Mouse (Mus musculus) cerebellum, adult 2 months (tissue): ENCODE data around the gene Cd79b. TPM values are rescaled to one million over a fixed set of nuclear protein-coding genes. Genes with fewer than 3 reads are reported as not detected.
A peak's percentile ranks its signal among the peaks of the same experiment; 100 is the strongest.
"Not testable (repeated sequence)": the region's sequence is repeated elsewhere in the genome, so short reads cannot be mapped to it uniquely, and the experiment has no call there.

ENCODE experiments used
- DNase-seq, 2 experiments: peaks; one replicate each; pipeline ENCODE4 v3.0.0; 2021
- H3K27ac ChIP-seq: fragments of 200-500 bp; 2 replicates; pipeline ENCODE4 v1.5.1; 2012; ENCODE audit warnings: low read length, control low read depth, inconsistent platforms; ENCODE audit not compliant: insufficient read depth
- H3K27me3 ChIP-seq: fragments of 200-500 bp; 2 replicates; pipeline ENCODE4 v1.6.1; 2012; ENCODE audit warnings: inconsistent platforms, mild to moderate bottlenecking, low read length, moderate library complexity; ENCODE audit not compliant: control insufficient read depth, insufficient read depth
- H3K4me1 ChIP-seq: fragments of 200-500 bp; 2 replicates; pipeline ENCODE4 v1.6.1; 2011; ENCODE audit warnings: low read length; ENCODE audit not compliant: control insufficient read depth, insufficient read depth
- H3K4me3 ChIP-seq: fragments of 200-500 bp; replicated peaks from 2 replicates; pipeline ENCODE3; 2011; ENCODE audit warnings: mild to moderate bottlenecking, low read depth, low read length, control low read depth; ENCODE audit not compliant: insufficient read depth
- CTCF ChIP-seq: fragments of 200-500 bp; IDR thresholded peaks from 2 replicates; pipeline ENCODE4 v1.5.1; 2011; ENCODE audit warnings: low read depth, mild to moderate bottlenecking, control low read depth, low read length, moderate library complexity, borderline replicate concordance; ENCODE audit not compliant: insufficient read depth
- POLR2A ChIP-seq: fragments of 200-500 bp; IDR thresholded peaks from 2 replicates; pipeline ENCODE4 v1.6.1; 2011; ENCODE audit warnings: low read length, control low read depth, borderline replicate concordance; ENCODE audit not compliant: insufficient read depth
- WGBS: fragments of 180-500 bp; shearing (Covaris S2); methylation state at CpG from one replicate; pipeline ENCODE4 v1.1.7; 2018; 5-methylcytosine and 5-hydroxymethylcytosine counted together
- polyA plus RNA-seq: library from polyadenylated mRNA; depleted of rRNA; stranded (reverse); fragments of >200 nt; gene quantifications from 2 replicates; pipeline ENCODE4 v1.2.3, GENCODE M21; 2012

Gene Cd79b
- polyA plus RNA-seq, 1 experiment = 0.70 TPM

GRCm38 (mm10) chr11:106349772-106350171 lies 35.2 kb upstream of the Cd79b start:
- Histone ChIP-seq H3K4me3 (no peak overlapping the region), H3K27me3 (no peaks in the 10 kb centered on the region), H3K27ac (no peak overlapping the region), H3K4me1 (no peaks in the 10 kb centered on the region; the same call in 1 of the 2 replicates)
- WGBS = 83% methylated on average over 6 of the region's 6 CpGs
- TF ChIP-seq CTCF (no peak), POLR2A (no peak)
- no peak for DNase-seq

GRCm38 (mm10) chr11:106344910-106345309 lies 30.3 kb upstream of the Cd79b start:
- Histone ChIP-seq H3K4me3 (no peak overlapping the region), H3K4me1 (no peaks in the 10 kb centered on the region), H3K27ac (no peak overlapping the region), H3K27me3 (no peaks in the 10 kb centered on the region)
- WGBS = 46% methylated on average over 6 of the region's 6 CpGs
- no peak for DNase-seq
- TF ChIP-seq CTCF (no peak), POLR2A (no peak)

- TF ChIP-seq POLR2A = no peak
- no peak for TF ChIP-seq CTCF
- DNase-seq = no peak
- H3K4me1 ChIP-seq = no peaks in the 10 kb centered on the region
- H3K27ac ChIP-seq = no peak overlapping the region
- no peak overlapping the region for H3K4me3 ChIP-seq
- no peaks in the 10 kb centered on the region for H3K27me3 ChIP-seq
- 80% methylated on average over 9 of the region's 9 CpGs for WGBS
Observed at GRCm38 (mm10) chr11:106340990-106341520, 26.5 kb upstream of the Cd79b start.

- not testable (repeated sequence) for H3K4me1 ChIP-seq, DNase-seq, H3K27me3 ChIP-seq, H3K4me3 ChIP-seq, H3K27ac ChIP-seq
- 73% methylated on average over 4 of the region's 4 CpGs for WGBS
Observed at GRCm38 (mm10) chr11:106339323-106339722, 24.8 kb upstream of the Cd79b start.

- Histone ChIP-seq H3K4me1 (no peaks in the 10 kb centered on the region), H3K27ac (no peak overlapping the region), H3K4me3 (no peak overlapping the region), H3K27me3 (no peaks in the 10 kb centered on the region)
- 51% methylated on average over 7 of the region's 7 CpGs for WGBS
- DNase-seq = no peak
- TF ChIP-seq POLR2A = no peak
- no peak for TF ChIP-seq CTCF
Observed at GRCm38 (mm10) chr11:106338870-106339269, 24.3 kb upstream of the Cd79b start.

- no peak overlapping the region for H3K4me3 ChIP-seq
- 80% methylated on average over 5 of the region's 5 CpGs for WGBS
- H3K27ac ChIP-seq = no peak overlapping the region
- no peak for TF ChIP-seq CTCF
- TF ChIP-seq POLR2A = no peak
- no peaks in the 10 kb centered on the region for H3K27me3 ChIP-seq
- no peak for DNase-seq
- peaks cover 1% of the 10 kb centered on the region; the same call in 1 of the 2 replicates for H3K4me1 ChIP-seq
Observed at GRCm38 (mm10) chr11:106338029-106338428, 23.5 kb upstream of the Cd79b start.

GRCm38 (mm10) chr11:106334066-106334465 lies 19.5 kb upstream of the Cd79b start:
- Histone ChIP-seq H3K4me3 (no peak overlapping the region), H3K27me3 (no peaks in the 10 kb centered on the region), H3K4me1 (peaks cover 9% of the 10 kb centered on the region), H3K27ac (no peak overlapping the region)
- DNase-seq = no peak
- TF ChIP-seq CTCF = no peak
- TF ChIP-seq POLR2A = no peak
- 34% methylated on average over 2 of the region's 2 CpGs for WGBS

- TF ChIP-seq CTCF = no peak
- TF ChIP-seq POLR2A = no peak
- no peak overlapping the region for H3K4me3 ChIP-seq
- peak; percentile 36 to 41 for DNase-seq
- WGBS = 5% methylated on average over 4 of the region's 4 CpGs
- no peaks in the 10 kb centered on the region for H3K27me3 ChIP-seq
- no peak overlapping the region for H3K27ac ChIP-seq
- H3K4me1 ChIP-seq = peaks cover 9% of the 10 kb centered on the region
Observed at GRCm38 (mm10) chr11:106332458-106332857, 17.9 kb upstream of the Cd79b start.

- no peak overlapping the region for H3K4me3 ChIP-seq
- TF ChIP-seq POLR2A = no peak
- peak; percentile 62 for TF ChIP-seq CTCF
- WGBS = 56% methylated on average over 7 of the region's 7 CpGs
- no peaks in the 10 kb centered on the region for H3K27me3 ChIP-seq
- H3K4me1 ChIP-seq = peaks cover 9% of the 10 kb centered on the region
- no peak overlapping the region for H3K27ac ChIP-seq
- peak; percentile 38 to 39 for DNase-seq
Observed at GRCm38 (mm10) chr11:106329682-106330081, 15.1 kb upstream of the Cd79b start.
